Mouse (Mus musculus): ENCODE measurements around the gene Lgals2. TPM values are rescaled to one million over a fixed set of nuclear protein-coding genes. Genes with fewer than 3 reads are reported as not detected.

Gene Lgals2
- polyA plus RNA-seq, 1 experiment from 2014 or later = 2.2 TPM

DNA sequence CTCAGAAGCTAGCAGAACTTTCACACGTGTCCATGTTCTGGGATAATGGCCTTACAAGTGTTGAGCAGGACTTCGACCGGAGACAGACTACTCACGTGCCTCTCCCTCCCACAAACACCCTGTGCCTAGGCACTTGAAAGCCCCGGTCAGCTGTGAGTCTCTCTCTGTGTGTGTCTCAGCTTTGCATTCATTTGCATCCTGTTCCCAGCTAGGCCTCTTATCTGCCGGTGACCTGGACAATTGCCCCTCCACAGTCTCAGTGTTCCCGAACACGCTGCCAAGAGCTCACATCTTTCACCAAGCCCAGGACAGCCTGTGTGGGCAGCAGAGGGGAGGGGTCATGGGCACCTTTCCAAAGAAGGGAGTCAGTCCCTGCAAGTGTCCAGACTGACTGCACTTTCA lies 51.8 kb downstream of the Lgals2 start:
- 2% methylated on average over 8 of the region's 8 CpGs for WGBS
- H3K9me3 ChIP-seq (replicated peaks; ENCODE audit: control insufficient read depth, low read length) = no peaks in the 10 kb centered on the region
- H3K27ac ChIP-seq (ENCODE audit: low read length) = peak overlapping the region; percentile 90
- H3K36me3 ChIP-seq (ENCODE audit: control insufficient read depth, insufficient read depth) = peaks cover under 1% of the 10 kb centered on the region; the same call in 1 of the 2 replicates
- H3K4me3 ChIP-seq (ENCODE audit: low read length) = peak overlapping the region; percentile 80
- ATAC-seq (replicated peaks; ENCODE audit: extremely low read depth, insufficient read depth, low FRiP score) = peak; percentile 63
- H3K4me1 ChIP-seq (ENCODE audit: control insufficient read depth, insufficient read depth, low read length) = peaks cover 40% of the 10 kb centered on the region
- peak overlapping the region; percentile 94; the same call in 1 of the 2 replicates for H3K9ac ChIP-seq (ENCODE audit: low read length)
- peak overlapping the region; percentile 98 for H3K4me2 ChIP-seq (ENCODE audit: low read depth, low read length)
- peaks cover 9% of the 10 kb centered on the region for H3K27me3 ChIP-seq (ENCODE audit: control insufficient read depth, insufficient read depth, low read length)

- peak within 1 kb of the TSS; percentile 98 for H3K4me2 ChIP-seq (ENCODE audit: low read depth, low read length)
- peak within 1 kb of the TSS; percentile 80 for H3K4me3 ChIP-seq (ENCODE audit: low read length)
- peaks cover 9% of the 10 kb centered on the region for H3K27me3 ChIP-seq (ENCODE audit: control insufficient read depth, insufficient read depth, low read length)
- peaks cover 44% of the 10 kb centered on the region for H3K4me1 ChIP-seq (ENCODE audit: control insufficient read depth, insufficient read depth, low read length)
- peak within 1 kb of the TSS; percentile 94 for H3K9ac ChIP-seq (ENCODE audit: low read length)
- WGBS = under 1% methylated on average over 67 of the region's 70 CpGs
- no peaks in the 10 kb centered on the region for H3K9me3 ChIP-seq (replicated peaks; ENCODE audit: control insufficient read depth, low read length)
- H3K36me3 ChIP-seq (ENCODE audit: control insufficient read depth, insufficient read depth) = peaks cover 2% of the 10 kb centered on the region; the same call in 1 of the 2 replicates
- peak within 1 kb of the TSS; percentile 90 for H3K27ac ChIP-seq (ENCODE audit: low read length)
- ATAC-seq (replicated peaks; ENCODE audit: extremely low read depth, insufficient read depth, low FRiP score) = peak; percentile 75
These were observed 52.4 kb downstream of the Lgals2 start, which contains the start of gene Card10 for GRCm38 (mm10) chr15:78802776-78803391. TSS of gene Card10 (minus strand) at chr15:78803042.

- Histone ChIP-seq H3K27me3 (ENCODE audit: control insufficient read depth, insufficient read depth, low read length) (peaks cover 9% of the 10 kb centered on the region), H3K36me3 (ENCODE audit: control insufficient read depth, insufficient read depth) (peaks cover 2% of the 10 kb centered on the region; the same call in 1 of the 2 replicates), H3K9ac (ENCODE audit: low read length) (peak overlapping the region; percentile 94), H3K4me1 (ENCODE audit: control insufficient read depth, insufficient read depth, low read length) (peaks cover 43% of the 10 kb centered on the region), H3K27ac (ENCODE audit: low read length) (peak overlapping the region; percentile 90), H3K4me2 (ENCODE audit: low read depth, low read length) (peak overlapping the region; percentile 98), H3K4me3 (ENCODE audit: low read length) (peak overlapping the region; percentile 80), H3K9me3 (replicated peaks; ENCODE audit: control insufficient read depth, low read length) (no peaks in the 10 kb centered on the region)
- ATAC-seq (replicated peaks; ENCODE audit: extremely low read depth, insufficient read depth, low FRiP score) = peak; percentile 28
- 5% methylated on average over 67 of the region's 67 CpGs for WGBS
These were observed 53.2 kb downstream of the Lgals2 start for GRCm38 (mm10) chr15:78801971-78802741.

DNA sequence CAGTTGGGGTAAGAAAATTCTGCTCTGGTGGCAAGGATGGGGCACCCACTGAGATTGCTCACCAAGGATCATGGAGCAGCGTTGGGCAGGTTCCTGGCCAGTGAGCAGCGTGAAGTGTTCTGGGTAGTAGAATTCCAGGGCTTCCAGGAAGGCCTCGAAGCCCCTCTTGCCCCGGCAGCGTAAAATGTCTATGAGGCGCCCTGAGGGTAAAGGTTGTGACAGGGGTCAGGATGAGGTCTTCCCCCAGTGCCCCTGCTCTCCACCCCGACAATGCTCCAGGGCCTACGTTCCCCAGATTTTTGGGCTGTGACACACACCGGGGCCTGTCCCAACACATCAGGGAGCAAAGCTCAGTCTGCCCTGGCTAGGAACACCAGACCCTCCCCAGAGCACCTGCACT lies 53.8 kb downstream of the Lgals2 start:
- H3K27ac ChIP-seq (ENCODE audit: low read length) = no peak overlapping the region
- H3K4me2 ChIP-seq (ENCODE audit: low read depth, low read length) = peak overlapping the region; percentile 98
- no peaks in the 10 kb centered on the region for H3K9me3 ChIP-seq (replicated peaks; ENCODE audit: control insufficient read depth, low read length)
- peaks cover 2% of the 10 kb centered on the region; the same call in 1 of the 2 replicates for H3K36me3 ChIP-seq (ENCODE audit: control insufficient read depth, insufficient read depth)
- peak overlapping the region; percentile 94 for H3K9ac ChIP-seq (ENCODE audit: low read length)
- H3K27me3 ChIP-seq (ENCODE audit: control insufficient read depth, insufficient read depth, low read length) = peaks cover 9% of the 10 kb centered on the region
- WGBS = 86% methylated on average over 9 of the region's 9 CpGs
- ATAC-seq (replicated peaks; ENCODE audit: extremely low read depth, insufficient read depth, low FRiP score) = no peak
- H3K4me1 ChIP-seq (ENCODE audit: control insufficient read depth, insufficient read depth, low read length) = peaks cover 43% of the 10 kb centered on the region
- peak overlapping the region; percentile 80 for H3K4me3 ChIP-seq (ENCODE audit: low read length)

Small RNA genes lying within 50 kb of the gene (microRNA-seq; reads per million reads assigned to microRNA genes)
- not detected for gene Mir6955

Other genes with a start within 250 kb of the Lgals2 start
- gene Elfn2, start 136.8 kb downstream of the Lgals2 start, polyA plus RNA-seq (2015; fragmentation: Nextera tagmentation; extraction: Ambion mirVana) = 0.16 and 0.55 TPM in 2 replicates
- 19.6 and 19.8 TPM in 2 replicates for gene Mfng, start 82.1 kb downstream of the Lgals2 start, polyA plus RNA-seq (2015; fragmentation: Nextera tagmentation; extraction: Ambion mirVana)
- 6.3 and 7.4 TPM in 2 replicates for gene Card10, start 52.5 kb downstream of the Lgals2 start, polyA plus RNA-seq (2015; fragmentation: Nextera tagmentation; extraction: Ambion mirVana)
- gene Cdc42ep1, start 12.9 kb downstream of the Lgals2 start, polyA plus RNA-seq (2015; fragmentation: Nextera tagmentation; extraction: Ambion mirVana) = 29.4 and 38.7 TPM in 2 replicates
- gene Gga1, start 21.7 kb upstream of the Lgals2 start, polyA plus RNA-seq (2015; fragmentation: Nextera tagmentation; extraction: Ambion mirVana) = 44.9 and 48.9 TPM in 2 replicates
- 0.20 and 0.41 TPM in 2 replicates for gene Gm49510, start 44.1 kb upstream of the Lgals2 start, polyA plus RNA-seq (2015; fragmentation: Nextera tagmentation; extraction: Ambion mirVana)
- gene Sh3bp1, start 44.2 kb upstream of the Lgals2 start, polyA plus RNA-seq (2015; fragmentation: Nextera tagmentation; extraction: Ambion mirVana) = 19.8 and 20.0 TPM in 2 replicates
- gene Pdxp, start 58.4 kb upstream of the Lgals2 start, polyA plus RNA-seq (2015; fragmentation: Nextera tagmentation; extraction: Ambion mirVana) = 16.9 and 18.3 TPM in 2 replicates
- 718 and 722 TPM in 2 replicates for gene Lgals1, start 71.2 kb upstream of the Lgals2 start, polyA plus RNA-seq (2015; fragmentation: Nextera tagmentation; extraction: Ambion mirVana)
- gene Nol12, start 79.4 kb upstream of the Lgals2 start, polyA plus RNA-seq (2015; fragmentation: Nextera tagmentation; extraction: Ambion mirVana) = 28.3 and 33.7 TPM in 2 replicates
- 47.9 and 53.7 TPM in 2 replicates for gene Triobp, start 92.2 kb upstream of the Lgals2 start, polyA plus RNA-seq (2015; fragmentation: Nextera tagmentation; extraction: Ambion mirVana)
- gene H1f0, start 172.9 kb upstream of the Lgals2 start, polyA plus RNA-seq (2015; fragmentation: Nextera tagmentation; extraction: Ambion mirVana) = 301 and 315 TPM in 2 replicates
- gene Galr3, start 186.4 kb upstream of the Lgals2 start, polyA plus RNA-seq (2015; fragmentation: Nextera tagmentation; extraction: Ambion mirVana) = not detected in 2 replicates
- gene Ankrd54, start 207.4 kb upstream of the Lgals2 start, polyA plus RNA-seq (2015; fragmentation: Nextera tagmentation; extraction: Ambion mirVana) = 28.4 and 28.5 TPM in 2 replicates
- 151 and 161 TPM in 2 replicates for gene Eif3l, start 219.7 kb upstream of the Lgals2 start, polyA plus RNA-seq (2015; fragmentation: Nextera tagmentation; extraction: Ambion mirVana)

All from heart, embryonic 16.5 days (tissue).